Mouse (Mus musculus) heart, embryonic 13.5 days (tissue): ENCODE results near the gene Thnsl1. TPM values are rescaled to one million over a fixed set of nuclear protein-coding genes. Genes with fewer than 3 reads are reported as not detected.

Experiments
- polyA plus RNA-seq: library from polyadenylated mRNA; unstranded; fragments of >200 nt; fragmentation: Nextera tagmentation; extraction: Ambion mirVana; gene quantifications from 2 replicates; pipeline ENCODE4 v1.2.1, GENCODE M21; 2015

Thnsl1 gene
- polyA plus RNA-seq, 1 experiment from 2014 or later, result 6.0 TPM

Other genes with a start within 250 kb of the Thnsl1 start
- gene Arhgap21, start 236.8 kb upstream of the Thnsl1 start, polyA plus RNA-seq, result 11.7 and 11.8 TPM in 2 replicates
- gene Enkur, start 359 bp upstream of the Thnsl1 start, polyA plus RNA-seq, result 1.1 and 1.9 TPM in 2 replicates
- not detected in 2 replicates for gene Gpr158, start 161.8 kb downstream of the Thnsl1 start, polyA plus RNA-seq